Mouse (Mus musculus) embryonic stem cell, embryonic (primary cell): ENCODE results near the gene Car5b.

Experiments used
- CTCF ChIA-PET, 4 experiments: fragments of 300-600 bp in 2 of 4; fragments of 350-600 bp in 2 of 4; sonication (Branson Sonifier 250); formaldehyde crosslinking; loops; one replicate each; lab custom pipeline; 2022; ENCODE audit warnings: inconsistent platforms in 2 of 4; lab: Charles Lee
- POLR2A ChIA-PET, 4 experiments: fragments of 300-600 bp in 2 of 4; fragments of 350-600 bp in 2 of 4; sonication (Branson Sonifier 250); formaldehyde crosslinking; loops; one replicate each; lab custom pipeline; 2022; ENCODE audit warnings: antibody characterized with exemption in 4 of 4, inconsistent platforms in 1 of 4; lab: Charles Lee

Gene Car5b

DNA sequence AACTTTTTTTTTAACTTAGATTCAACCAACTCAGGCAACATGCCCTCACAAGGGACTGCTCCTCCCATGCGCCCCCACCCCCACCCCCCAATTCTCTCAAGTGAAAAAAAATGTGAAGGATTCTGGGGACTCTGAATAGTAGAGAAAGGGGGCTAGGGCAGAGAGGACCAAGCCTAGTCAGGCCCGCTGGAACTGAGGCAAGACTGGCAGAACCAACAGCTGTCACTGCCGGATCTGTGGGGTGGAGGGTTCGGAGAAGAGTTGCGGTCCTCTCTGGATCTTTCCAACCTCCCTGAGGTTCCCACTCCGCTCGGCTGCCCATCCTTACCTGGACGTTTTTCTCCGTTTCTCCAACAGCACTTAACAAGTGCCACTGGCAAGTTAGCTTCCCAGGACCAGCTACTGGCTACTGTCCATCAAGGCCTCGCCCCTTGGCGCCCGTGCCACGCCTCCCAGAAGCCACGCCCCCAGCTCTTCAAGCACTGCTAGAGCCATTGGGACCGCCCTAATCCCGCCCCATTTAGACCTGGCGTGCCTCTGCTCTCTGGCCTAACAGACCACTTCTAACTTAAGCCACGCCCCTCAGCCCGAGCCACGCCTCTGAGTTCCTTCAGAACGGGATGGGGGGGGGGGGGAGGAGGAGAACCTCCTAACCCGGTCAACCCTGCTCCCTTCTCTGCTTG lies at the start of gene Car5b:
Gene Car5b, minus strand, starts transcription at position 391 of the 683 bp plus-strand sequence.
- ChIA-PET CTCF (no interaction called here), POLR2A (interaction anchor here in 3 of 4 experiments (0.6 to 1.6 kb wide), 18 partner anchors 26 to 363 kb away, joined by 3 to 19 read pairs (median 4); partner anchors contain the start of genes Siah1b (in 3 of the 3), Ap1s2 (in 2 of the 3) and Zrsr2 (in 2 of the 3))

DNA sequence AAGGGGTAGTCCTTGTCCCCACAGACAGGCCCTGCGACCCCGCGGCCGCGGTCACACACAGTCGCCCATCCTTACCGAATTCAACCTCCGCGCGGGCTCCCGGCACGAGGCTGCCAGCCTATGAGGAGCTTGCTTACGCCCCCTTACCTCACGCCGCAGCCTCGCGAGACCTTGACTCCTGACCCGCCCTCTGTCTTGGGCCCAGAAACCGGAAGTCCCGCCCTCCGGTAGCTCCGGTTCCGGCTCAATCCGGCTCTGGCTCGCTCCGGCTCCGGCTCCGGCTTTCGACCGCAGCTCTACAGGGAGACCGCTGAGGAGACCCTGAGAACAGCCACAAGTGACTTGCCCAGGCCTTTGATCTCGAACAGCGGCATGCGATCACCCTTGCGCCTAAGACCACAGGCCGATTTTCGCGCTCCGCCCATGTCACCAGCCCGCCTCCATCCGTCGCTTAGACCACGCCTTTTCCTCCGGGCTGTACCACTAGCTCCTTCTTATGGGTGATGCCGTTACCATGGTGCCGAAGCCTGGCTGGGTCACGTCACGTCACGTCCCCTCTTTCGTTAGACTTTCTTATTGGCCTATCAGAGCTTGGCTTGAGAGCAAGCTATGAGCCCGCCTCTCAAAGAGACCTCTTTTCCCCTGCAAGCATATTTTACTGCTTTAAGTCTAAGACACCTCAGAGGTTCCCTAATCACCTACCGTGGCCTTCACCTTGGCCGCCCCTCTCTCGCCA lies 48.4 kb upstream of the Car5b start, which contains the start of gene Siah1b:
Gene Siah1b, minus strand, starts transcription at position 454 of the 736 bp plus-strand sequence.
- POLR2A ChIA-PET: interaction anchor here (0.6 to 2.8 kb wide), 73 partner anchors 9 to 1629 kb away, joined by 3 to 55 read pairs (median 4); partner anchors contain the start of genes Car5b (in 3 of the 4), Zrsr2 (in 3 of the 4), Ap1s2 (in 1 of the 4) and Cltrn (in 1 of the 4)
- CTCF ChIA-PET: interaction anchor here in 3 of 4 experiments (0.7 to 1.0 kb wide), 4 partner anchors 10 to 370 kb away, joined by 3 to 4 read pairs (median 4); no protein-coding TSS in a partner anchor

DNA sequence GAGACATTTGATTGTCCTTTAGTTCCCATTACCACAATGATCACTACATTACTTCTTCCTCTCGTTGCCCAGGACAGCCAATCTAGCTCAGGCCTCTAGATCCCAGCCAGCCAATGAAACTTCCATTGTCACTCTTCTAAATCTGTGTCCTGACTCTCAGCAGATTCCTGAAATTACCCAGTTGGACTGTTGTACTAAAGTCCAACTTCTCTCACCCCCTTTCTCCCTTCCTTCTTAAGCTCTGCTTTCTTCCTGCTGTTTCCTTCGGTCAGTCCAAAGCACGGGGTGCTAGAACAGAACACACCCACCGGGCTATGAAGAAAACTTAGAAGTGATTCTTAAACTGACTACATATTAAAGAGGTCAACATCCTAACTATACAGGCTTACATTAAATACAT lies 41.2 kb upstream of the Car5b start:
- CTCF ChIA-PET: no interaction called here
- POLR2A ChIA-PET: interaction anchor here in 1 of 4 experiments (0.6 to 1.5 kb wide), 3 partner anchors 119 to 1180 kb away, joined by 3 read pairs; no protein-coding TSS in a partner anchor

GRCm38 (mm10) chrX:164066185-164066584 lies 38.4 kb upstream of the Car5b start:
- ChIA-PET CTCF (interaction anchor here in 3 of 4 experiments (0.5 to 1.0 kb wide), 4 partner anchors 10 to 237 kb away, joined by 3 to 4 read pairs (median 3); partner anchors contain the start of gene Siah1b (in 2 of the 3)), POLR2A (interaction anchor here (0.5 to 2.5 kb wide), 11 partner anchors 9 to 115 kb away, joined by 3 to 23 read pairs (median 4); partner anchors contain the start of genes Siah1b (in 4 of the 4) and Zrsr2 (in 1 of the 4))

- ChIA-PET CTCF (interaction anchor here in 1 of 4 experiments (0.6 kb wide), 1 partner anchor 1225 kb away, joined by 3 read pairs; no protein-coding TSS in a partner anchor), POLR2A (interaction anchor here in 2 of 4 experiments (1.1 to 2.4 kb wide), 6 partner anchors 12 to 101 kb away, joined by 3 to 9 read pairs (median 4); partner anchors contain the start of genes Zrsr2 (in 2 of the 2) and Siah1b (in 1 of the 2))
Measured at GRCm38 (mm10) chrX:164059070-164059469, 31.3 kb upstream of the Car5b start.

DNA sequence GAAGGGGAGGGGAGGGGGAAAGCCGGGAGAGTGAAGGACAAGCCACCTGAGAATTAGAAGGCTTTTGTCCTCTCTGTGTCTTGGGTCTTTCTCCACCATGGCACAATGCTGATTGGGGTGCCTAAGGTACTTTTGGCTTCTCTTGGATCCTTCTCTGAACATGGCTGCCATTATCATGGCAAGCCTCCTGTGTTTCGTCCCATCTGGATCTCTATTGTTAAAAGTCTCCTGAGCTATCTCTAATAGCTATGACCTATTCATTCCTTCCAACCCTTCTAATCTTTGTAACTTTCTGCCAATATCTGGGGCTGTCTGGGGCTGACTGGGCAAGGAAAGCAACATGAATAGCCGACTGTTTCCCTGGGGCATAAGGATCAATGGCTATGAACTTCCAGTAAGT lies 30.7 kb upstream of the Car5b start:
- CTCF ChIA-PET: no interaction called here

GRCm38 (mm10) chrX:164055726-164056125 lies 27.9 kb upstream of the Car5b start:
- POLR2A ChIA-PET: interaction anchor here in 1 of 4 experiments (1.6 kb wide), 1 partner anchor 20 kb away, joined by 5 read pairs; the partner anchor contains the start of gene Siah1b
- CTCF ChIA-PET: interaction anchor here in 1 of 4 experiments (0.6 kb wide), 1 partner anchor 217 kb away, joined by 7 read pairs; no protein-coding TSS in a partner anchor

More for the DNA sequence above, 30.7 kb upstream of the Car5b start:
- POLR2A ChIA-PET: interaction anchor here in 2 of 4 experiments (1.1 to 2.4 kb wide), 6 partner anchors 11 to 100 kb away, joined by 3 to 9 read pairs (median 4); partner anchors contain the start of genes Zrsr2 (in 2 of the 2) and Siah1b (in 1 of the 2)

DNA sequence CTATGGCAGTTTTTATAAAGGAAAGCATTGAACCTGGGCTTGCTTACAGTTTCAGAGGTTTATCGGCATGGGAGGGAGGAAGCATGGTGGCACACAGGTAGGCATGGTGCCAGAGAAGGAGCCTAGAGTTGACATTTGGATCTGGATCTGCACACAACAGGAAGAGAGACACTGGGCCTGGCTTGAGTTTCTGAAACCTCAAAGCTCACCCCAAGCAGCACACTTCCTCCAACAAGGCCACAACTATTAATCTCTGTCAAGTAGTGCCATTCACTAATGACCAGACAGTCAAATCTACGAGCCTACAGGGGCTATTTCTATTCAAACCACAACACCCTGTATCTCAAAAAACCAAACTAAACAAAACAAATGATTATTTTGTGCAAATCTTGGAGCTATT lies 18.9 kb upstream of the Car5b start:
- CTCF ChIA-PET: no interaction called here
- POLR2A ChIA-PET: interaction anchor here in 2 of 4 experiments (0.6 to 1.9 kb wide), 3 partner anchors 13 to 916 kb away, joined by 3 to 9 read pairs (median 3); no protein-coding TSS in a partner anchor

- ChIA-PET POLR2A (interaction anchor here in 1 of 4 experiments (0.6 kb wide), 1 partner anchor 31 kb away, joined by 3 read pairs; no protein-coding TSS in a partner anchor), CTCF (no interaction called here)
Measured at GRCm38 (mm10) chrX:164042069-164042468, 14.3 kb upstream of the Car5b start.

DNA sequence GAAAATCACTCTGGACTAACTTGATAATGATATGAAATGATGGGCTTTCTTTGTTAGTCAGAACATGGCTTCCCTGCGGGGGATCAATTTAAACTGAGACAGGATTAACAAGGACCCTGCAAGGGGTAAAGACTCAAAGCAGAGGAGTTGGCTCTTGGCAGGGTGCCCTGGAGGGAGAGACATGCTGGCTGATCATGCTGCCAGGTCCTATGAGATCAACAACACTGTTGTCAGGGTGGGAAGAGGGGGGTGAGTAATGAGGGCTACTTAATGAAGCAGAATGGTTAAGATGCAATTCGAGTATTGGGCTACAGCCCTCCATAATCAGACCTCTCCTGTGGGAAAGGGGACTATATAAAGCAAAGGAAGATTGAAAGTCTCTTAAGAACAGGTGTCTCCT lies 11.1 kb upstream of the Car5b start:
- POLR2A ChIA-PET: no interaction called here

GRCm38 (mm10) chrX:164035931-164036330 lies 8.1 kb upstream of the Car5b start:
- ChIA-PET CTCF (no interaction called here), POLR2A (no interaction called here)

More for the DNA sequence above, 11.1 kb upstream of the Car5b start:
- CTCF ChIA-PET: no interaction called here

GRCm38 (mm10) chrX:164035401-164035800 lies 7.6 kb upstream of the Car5b start:
- POLR2A ChIA-PET: no interaction called here
- CTCF ChIA-PET: no interaction called here

DNA sequence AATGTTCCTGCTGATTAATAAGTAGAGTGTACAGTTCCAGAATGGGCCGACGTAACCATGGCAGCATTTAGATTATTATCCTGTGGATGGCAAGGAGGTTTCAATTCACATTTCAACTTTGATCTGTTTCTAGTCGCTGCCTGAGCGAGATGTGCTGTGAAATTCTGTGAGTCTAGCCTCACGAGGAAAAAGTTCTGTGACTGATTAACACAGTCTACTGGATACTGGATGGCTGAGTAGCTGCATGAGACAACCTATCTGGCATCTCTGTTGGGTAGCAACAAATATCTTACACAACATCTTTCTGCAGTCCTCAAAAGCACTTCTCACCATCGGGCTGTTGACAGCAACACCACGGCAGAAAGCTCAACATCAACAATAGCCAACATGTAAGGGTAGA lies 4.7 kb upstream of the Car5b start:
- ChIA-PET CTCF (no interaction called here), POLR2A (no interaction called here)

GRCm38 (mm10) chrX:164015636-164016035 lies 12.2 kb downstream of the Car5b start:
- CTCF ChIA-PET: no interaction called here
- POLR2A ChIA-PET: no interaction called here

DNA sequence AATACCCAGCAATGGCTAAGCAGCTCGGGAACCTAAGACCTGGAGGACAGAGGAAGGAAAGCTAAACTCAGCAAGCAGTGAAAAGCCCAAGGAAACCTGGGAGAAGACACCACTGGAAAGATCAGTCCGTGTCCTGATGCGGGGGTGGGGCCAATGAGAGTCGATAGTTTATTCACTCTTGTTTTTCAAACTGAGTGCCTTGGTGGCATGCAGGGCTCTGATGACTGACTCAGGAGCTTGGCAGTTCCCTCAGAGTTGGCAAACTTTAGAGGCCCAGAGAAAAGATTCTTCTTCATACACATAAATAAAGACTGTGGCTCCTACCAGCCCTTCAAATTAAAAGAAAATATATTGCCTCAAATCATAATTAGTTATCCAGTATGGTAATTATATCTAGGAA lies 12.8 kb downstream of the Car5b start:
- ChIA-PET POLR2A (no interaction called here), CTCF (no interaction called here)

DNA sequence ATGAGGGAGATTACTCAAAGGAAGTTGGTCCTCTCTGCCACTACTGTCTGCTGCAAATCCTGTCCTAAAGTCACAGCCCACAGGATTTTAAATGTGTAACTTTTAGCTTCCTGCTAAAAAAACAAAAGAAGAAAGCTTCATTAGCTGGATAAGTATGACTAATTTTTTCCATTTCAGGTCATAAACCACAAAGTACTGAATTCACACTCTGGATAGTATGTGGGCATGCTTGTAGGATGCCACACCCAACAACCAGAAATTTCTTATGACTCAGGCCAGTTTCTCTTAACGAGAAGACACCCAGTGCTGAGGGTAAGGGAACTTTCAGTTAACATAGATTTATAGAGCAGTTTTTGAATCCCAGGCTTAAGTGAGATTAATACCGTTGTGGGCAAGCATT lies 14.5 kb downstream of the Car5b start:
- CTCF ChIA-PET: no interaction called here

GRCm38 (mm10) chrX:164004809-164005208 lies 23.0 kb downstream of the Car5b start:
- ChIA-PET POLR2A (interaction anchor here in 1 of 4 experiments (0.6 kb wide), 1 partner anchor 1192 kb away, joined by 3 read pairs; no protein-coding TSS in a partner anchor), CTCF (no interaction called here)

More for the DNA sequence above, 14.5 kb downstream of the Car5b start:
- POLR2A ChIA-PET: no interaction called here

DNA sequence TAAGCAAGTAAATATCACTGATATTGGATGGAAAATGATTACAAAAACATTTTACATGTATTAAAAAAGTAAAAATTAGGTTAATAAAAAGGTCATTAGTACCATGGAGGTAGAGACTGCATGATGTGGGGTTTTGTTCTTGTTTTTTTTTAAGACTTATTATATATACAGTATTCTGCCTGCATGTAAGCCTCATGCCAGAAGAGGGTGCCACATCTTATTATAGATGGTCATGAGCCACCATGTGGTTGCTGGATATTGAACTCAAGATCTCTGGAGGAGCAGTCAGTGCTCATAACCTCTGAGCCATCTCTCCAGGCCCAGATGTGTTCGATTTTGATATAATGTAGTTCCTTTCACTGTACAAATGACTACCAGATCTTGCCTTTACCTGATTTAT lies 27.9 kb downstream of the Car5b start:
- POLR2A ChIA-PET: no interaction called here
- CTCF ChIA-PET: no interaction called here

GRCm38 (mm10) chrX:163996754-163997153 lies 31.0 kb downstream of the Car5b start:
- POLR2A ChIA-PET: no interaction called here

More at GRCm38 (mm10) chrX:163996754-163997153, 31.0 kb downstream of the Car5b start:
- CTCF ChIA-PET: no interaction called here
